Mouse (Mus musculus) central nervous system, embryonic 18 days (tissue): ENCODE data around the gene Lpcat1. TPM values are rescaled to one million over a fixed set of nuclear protein-coding genes. Genes with fewer than 3 reads are reported as not detected.

Experiments used
- polyA plus RNA-seq: library from polyadenylated mRNA; depleted of rRNA; stranded (reverse); fragments of >200 nt; gene quantifications from 2 replicates; pipeline ENCODE4 v1.2.3, GENCODE M21; 2012; rRNA removed

Lpcat1 gene
- 105 and 109 TPM in 2 replicates for polyA plus RNA-seq

DNA sequence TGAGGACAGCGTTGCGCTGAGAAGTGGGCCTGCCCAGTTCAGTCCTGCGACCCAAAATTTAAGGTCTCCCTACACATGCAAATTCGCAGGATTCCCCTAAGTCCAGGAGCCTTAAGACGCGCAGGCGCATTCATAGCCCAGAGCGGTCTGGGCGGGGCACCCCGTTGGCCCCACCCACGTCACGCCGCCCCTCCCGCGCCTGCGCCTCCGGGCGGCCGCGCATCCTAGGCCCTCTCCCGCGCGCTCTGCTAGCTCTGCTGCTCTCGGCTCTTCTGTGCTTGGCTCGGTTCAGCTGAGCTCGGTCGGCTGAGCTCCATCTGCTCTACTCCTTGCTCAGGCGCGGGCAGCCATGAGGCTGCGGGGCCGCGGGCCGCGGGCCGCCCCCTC is at the start of gene Lpcat1:
Gene Lpcat1 (plus strand): TSS at position 164 of the 387 bp plus-strand sequence.

DNA sequence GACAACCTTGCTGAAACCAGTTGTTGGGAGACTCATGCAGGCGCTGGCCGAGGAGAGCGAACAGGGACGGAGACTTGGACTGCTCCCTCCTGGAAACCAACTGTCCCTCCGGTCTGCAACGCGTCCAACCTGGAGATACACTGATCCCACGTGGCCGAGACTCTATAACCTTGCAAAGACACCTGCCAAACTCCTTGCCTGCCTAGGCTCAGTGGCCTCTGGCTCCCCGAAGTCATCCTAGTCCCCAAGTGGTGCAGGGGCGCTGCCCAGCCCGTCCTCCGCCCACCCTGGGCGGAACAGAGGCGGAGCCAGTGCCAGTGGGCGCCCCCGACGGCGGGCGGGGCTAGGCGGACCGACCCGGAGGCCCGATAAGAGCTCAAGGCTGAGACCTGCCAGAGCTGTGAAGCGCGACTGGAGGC is 69.4 kb downstream of the Lpcat1 start, which contains the start of gene Slc6a3:
Gene Slc6a3 (plus strand): TSS at position 345 of the 419 bp plus-strand sequence.

Other genes starting within 250 kb of the Lpcat1 start
- 0.35 and 0.68 TPM in 2 replicates for gene Irx4, start 206.7 kb upstream of the Lpcat1 start, polyA plus RNA-seq
- 67.2 and 72.8 TPM in 2 replicates for gene Mrpl36, start 138.7 kb upstream of the Lpcat1 start, polyA plus RNA-seq
- gene Ndufs6, start 138.7 kb upstream of the Lpcat1 start, polyA plus RNA-seq, result 269 and 277 TPM in 2 replicates
- gene Slc6a3, start 69.5 kb downstream of the Lpcat1 start, polyA plus RNA-seq, result 3.5 and 3.7 TPM in 2 replicates
- 137 and 138 TPM in 2 replicates for gene Clptm1l, start 136.8 kb downstream of the Lpcat1 start, polyA plus RNA-seq
- gene Tert, start 159.7 kb downstream of the Lpcat1 start, polyA plus RNA-seq, result 14.6 and 14.8 TPM in 2 replicates
- not detected in 2 replicates for gene Slc6a18, start 210.8 kb downstream of the Lpcat1 start, polyA plus RNA-seq
- 0.22 and 0.48 TPM in 2 replicates for gene Slc6a19, start 237.7 kb downstream of the Lpcat1 start, polyA plus RNA-seq